Mouse (Mus musculus): ENCODE measurements at regions not wholly inside any gene's neighbourhood (a gene's known extent, or its start where the extent isn't known, plus 50 kb on each side); places are given as distances from the start of the nearest gene placed in this dataset.
"Not testable (repeated sequence)": the region's sequence is repeated elsewhere in the genome, so short reads cannot be mapped to it uniquely, and the experiment has no call there.

DNA sequence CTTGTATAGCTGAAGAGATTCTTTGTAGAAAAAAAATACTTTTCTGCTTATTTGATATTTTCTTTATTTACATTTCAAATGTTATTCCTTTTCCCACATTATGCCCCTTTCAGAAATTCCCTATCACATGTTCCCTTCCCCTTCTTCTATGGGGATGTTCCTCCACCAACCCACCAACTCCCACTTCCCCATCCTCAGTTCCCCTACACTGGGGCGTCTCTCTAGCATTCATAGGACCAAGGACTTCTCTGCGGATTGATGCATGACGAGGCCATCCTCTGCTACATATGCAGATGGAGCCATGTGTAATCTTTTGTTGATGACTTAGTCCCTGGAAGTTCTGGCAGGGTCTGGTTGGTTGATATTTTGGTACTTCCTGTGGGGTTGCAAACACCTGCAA lies 520.5 kb upstream of the Zfp386 start:
- no peak for DNase-seq (ENCODE audit: low read depth, low spot score)

DNA sequence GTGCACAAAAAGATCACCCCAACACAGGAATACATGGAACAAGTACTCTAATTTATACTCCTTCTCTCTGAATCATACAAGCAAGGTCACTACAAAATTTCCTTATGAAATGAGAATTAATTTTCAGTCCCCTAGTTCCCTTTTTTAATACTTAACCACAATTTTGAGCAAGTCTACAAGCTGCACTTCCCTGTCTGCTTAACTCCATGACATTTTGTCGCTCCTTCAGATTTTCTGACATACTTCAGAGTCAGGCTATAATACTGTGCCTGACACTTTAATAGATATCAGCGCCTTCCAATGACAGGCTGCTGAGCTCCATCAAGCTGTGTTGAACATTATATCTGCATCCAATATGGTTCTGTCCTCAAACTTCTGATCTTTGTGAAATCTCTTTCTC lies 505.0 kb upstream of the Zfp386 start:
- DNase-seq (ENCODE audit: low read depth, low spot score), result no peak

DNA sequence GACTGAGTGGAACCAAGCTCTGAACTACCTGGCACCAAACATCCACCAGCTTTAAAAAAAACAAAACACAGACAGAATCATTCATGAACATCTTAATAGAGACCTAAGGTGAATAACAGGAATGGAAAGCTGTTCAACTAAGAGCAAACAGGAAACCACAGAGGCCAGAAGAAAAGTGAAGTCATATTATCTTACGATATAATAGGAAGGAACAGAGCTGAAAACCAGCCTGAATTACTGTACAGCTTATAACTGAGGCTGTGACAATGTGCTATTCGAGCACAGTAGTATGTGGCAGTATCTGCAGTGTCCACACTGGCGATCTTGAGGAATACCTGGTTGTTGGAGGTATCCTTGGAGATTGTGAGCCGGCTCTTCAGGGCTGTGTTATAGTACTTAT lies 480.6 kb upstream of the Zfp386 start:
- DNase-seq (ENCODE audit: low read depth, low spot score), result not testable (repeated sequence)

DNA sequence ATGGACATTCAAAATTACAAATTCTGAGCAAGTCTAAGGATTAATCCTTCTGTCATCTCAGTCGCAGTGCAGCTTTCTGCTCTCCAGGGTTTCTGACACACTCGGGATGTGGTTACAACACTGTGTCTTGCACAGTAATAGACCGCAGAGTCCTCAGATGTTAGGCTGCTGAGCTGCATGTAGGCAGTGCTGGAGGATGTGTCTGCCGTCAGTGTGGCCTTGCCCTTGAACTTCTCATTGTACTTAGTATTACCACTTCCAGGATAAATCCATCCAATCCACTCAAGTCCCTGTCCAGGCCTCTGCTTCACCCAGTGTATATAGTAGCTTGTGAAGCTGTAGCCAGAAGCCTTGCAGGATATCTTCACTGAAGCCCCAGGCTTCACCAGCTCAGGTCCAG lies 454.5 kb upstream of the Zfp386 start:
- not testable (repeated sequence) for DNase-seq (ENCODE audit: low read depth, low spot score)

DNA sequence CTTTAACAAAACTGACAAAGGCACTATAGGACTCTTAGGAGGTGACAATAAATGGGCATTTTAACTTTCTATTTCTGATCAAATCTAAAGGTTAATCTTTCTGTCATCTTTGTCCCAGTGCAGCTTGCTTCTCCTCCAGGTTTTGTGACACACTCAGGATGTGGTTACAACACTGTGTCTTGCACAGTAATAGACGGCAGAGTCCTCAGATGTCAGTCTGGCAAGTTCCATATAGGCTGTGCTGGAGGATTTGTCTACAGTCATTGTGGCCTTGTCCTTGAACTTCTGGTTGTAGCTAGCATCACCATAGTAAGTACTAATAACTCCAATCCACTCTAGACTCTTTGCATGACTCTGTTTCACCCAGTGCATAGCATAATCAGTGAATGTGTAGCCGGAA lies 443.8 kb upstream of the Zfp386 start:
- no peak for DNase-seq (ENCODE audit: low read depth, low spot score)

DNA sequence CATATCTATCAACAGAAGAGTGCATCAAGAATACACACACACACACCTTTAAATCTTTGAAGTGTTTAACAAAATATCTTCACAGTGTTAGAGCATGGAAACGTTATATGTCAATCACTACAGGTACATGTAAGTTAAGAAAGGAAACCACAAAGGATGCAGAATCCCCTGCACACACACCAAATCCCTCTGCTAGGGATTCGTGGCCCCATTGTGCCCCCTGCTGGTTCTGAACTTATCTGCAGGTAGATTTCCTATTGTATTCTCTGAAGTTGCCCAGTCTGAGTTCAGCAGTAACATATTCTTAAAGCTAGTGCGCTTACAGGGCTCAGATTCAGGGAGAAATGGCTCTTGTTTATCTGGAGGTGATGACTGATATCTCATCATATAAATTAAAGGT lies 442.6 kb upstream of the Zfp386 start:
- no peak for DNase-seq (ENCODE audit: low read depth, low spot score)

DNA sequence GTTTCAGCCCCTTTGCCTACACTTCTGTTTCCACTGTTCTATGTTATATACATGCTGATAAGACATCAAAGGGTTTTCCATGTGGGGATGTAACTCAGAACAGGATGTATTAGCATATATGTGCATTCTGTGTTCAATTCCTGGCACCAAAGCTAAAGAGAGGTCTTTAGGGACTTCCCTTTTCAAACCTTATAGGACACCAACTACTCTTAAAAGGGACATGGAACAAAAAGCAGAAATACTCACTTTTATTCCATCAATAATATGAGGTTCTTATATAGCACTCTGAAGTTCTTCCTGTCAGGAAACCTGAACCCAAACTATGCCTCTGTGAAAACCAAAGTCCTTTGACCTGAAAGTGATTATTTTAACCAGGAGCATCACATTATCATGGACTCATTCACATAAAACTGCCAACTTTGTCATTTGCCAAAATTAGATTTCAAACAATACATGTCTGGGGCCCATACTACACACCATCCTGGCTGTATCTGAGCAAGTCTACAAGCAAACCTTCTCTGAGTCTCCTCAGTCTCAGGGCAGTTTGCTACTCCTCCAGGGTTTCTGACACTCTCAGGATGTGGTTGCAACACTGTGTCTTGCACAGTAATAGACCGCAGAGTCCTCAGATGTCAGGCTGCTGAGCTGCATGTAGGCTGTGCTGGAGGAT lies 424.8 kb upstream of the Zfp386 start:
- not testable (repeated sequence) for DNase-seq (ENCODE audit: low read depth, low spot score)

DNA sequence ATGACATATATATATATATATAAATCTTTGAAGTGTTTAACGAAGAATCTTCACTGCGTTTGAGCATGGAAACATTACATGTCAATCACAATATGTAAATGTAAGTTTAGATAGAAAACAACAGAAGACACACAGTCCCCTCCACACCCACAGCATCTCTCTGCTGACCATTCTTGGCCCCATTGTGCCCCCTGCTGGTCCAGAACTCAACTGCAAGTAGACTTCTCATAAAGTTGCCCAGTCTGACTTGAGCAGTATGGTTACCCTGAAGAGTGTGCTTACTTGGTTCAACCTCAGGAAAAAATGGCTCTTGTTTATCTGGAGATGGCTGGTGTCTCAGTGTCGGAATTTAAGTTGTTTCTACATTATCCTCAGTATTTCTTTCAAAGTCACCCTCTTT lies 423.3 kb upstream of the Zfp386 start:
- no peak for DNase-seq (ENCODE audit: low read depth, low spot score)

DNA sequence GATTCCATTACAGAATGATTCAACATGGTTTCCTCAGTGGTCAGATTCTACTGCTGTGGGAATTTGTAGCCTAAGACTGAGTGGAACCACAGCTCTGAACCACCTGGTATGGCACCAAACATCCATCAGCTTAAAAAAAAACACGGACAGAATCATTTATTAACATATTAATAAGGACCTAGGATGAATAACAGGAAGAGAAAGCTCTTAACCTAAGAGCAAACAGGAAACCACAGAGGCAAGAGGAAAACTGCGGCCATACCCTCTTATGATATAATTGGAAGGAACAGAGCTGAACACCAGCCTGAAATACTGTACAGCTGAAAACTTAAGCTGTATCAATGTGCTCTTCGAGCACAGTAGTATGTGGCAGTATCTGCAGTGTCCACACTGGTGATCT lies 399.9 kb upstream of the Zfp386 start:
- DNase-seq (ENCODE audit: low read depth, low spot score), result no peak

DNA sequence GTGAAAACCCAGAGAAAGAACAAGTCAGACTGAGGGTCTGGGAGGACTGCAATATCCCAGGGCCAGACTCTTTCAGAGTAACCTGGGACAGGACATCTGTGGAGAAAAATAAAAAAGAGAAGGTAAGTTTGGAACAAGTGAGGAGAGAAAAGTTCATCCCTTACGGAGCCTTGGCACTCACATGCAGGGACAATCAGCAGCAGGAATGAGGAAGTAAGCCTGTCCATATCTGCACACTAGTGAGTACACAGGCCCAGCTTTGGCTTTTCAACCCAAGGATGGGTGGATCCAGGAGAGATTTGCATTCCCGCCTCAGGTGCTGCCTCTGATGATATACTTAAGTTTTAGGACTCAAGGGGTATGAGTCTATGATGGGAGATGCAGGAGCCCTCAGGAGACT lies 399.4 kb upstream of the Zfp386 start:
- DNase-seq (ENCODE audit: low read depth, low spot score), result not testable (repeated sequence)

DNA sequence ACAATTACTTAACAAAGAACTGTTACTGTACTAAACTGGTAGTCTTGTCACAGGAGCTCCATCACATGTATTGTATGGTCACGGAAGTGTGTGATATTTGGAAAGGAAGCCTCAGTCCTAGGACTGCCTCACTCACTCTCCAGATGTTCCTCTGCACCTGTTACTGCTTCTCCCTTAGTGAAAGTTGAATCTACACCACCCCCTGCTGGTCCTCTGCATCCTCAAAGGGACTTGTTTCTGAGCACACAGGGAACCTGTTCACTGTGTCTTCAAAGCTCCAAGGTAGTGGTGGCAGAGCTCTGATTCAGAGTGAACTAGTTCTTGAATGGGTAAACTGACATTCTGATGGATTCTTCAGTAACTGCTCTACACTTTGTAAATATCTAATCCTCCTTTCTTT lies 391.7 kb upstream of the Zfp386 start:
- no peak for DNase-seq (ENCODE audit: low read depth, low spot score)

DNA sequence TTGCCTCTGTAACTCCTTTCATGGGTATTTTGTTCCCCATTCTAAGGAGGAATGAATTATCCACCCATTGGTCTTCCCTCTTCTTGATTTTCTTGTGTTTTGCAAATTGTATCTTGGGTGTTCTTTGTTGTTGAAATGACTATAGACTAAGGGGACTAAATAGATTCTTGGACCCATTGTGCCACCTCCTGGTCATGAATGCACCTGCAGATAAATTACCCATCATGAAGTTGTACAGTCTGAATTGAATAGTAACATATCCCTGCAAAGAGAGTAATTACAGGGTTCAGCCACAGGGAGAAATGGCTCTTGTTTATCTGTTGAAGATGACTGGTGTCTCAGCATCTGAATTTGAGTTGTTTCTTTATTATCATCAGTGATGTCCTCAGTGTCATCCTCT lies 383.4 kb upstream of the Zfp386 start:
- DNase-seq (ENCODE audit: low read depth, low spot score), result not testable (repeated sequence)

DNA sequence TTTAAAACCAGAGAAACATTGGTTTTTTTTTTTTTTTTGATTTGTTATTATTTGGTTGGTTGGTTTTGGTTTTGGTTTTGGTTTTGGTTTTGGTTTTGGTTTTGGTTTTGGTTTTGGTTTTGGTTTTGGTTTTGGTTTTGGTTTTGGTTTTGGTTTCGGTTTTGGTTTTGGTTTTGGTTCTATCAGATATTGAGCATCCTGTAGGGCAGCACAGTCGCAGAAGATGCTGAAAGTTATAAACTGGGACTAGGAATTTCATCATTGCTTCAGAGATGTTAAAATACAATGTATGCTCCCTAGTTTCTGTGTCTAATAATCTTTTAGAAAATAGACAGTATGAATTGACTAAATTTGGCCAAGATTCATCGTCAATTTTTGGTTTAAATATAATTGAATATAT lies 375.8 kb upstream of the Zfp386 start:
- not testable (repeated sequence) for DNase-seq (ENCODE audit: low read depth, low spot score)

DNA sequence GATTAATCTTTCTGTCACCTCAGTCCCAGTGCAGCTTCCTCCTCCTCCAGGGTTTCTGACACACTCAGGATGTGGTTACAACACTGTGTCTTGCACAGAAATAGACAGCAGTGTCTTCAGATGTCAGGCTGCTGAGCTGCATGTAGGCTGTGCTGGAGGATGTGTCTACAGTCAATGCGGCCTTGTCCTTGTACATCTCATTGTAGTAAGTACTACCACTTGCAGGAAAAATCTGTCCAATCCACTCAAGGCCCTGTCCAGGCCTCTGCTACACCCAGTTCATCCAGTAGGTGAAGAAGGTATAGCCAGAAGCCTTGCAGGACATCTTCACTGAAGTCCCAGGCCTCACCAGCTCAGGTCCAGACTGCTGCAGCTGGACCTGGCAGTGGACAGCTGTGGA lies 355.7 kb upstream of the Zfp386 start:
- DNase-seq (ENCODE audit: low read depth, low spot score), result no peak

DNA sequence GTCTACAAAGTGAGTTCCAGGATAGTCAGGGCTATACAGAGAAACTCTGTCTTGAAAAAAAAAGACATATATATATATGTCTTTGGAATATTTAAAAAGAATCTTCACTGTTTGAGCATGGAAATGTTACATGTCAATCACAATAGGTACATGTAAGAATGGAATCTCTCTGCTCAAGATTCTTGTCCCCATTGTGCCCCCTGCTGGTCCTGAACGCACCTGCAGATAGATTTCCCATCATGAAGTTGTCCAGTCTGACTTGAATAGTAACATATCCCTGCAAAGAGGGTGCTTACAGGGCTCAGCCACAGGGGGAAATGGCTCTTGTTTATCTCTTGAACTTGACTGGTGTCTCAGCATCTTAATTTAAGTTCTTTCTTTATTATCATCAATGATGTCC lies 337.7 kb upstream of the Zfp386 start:
- DNase-seq (ENCODE audit: low read depth, low spot score), result not testable (repeated sequence)

DNA sequence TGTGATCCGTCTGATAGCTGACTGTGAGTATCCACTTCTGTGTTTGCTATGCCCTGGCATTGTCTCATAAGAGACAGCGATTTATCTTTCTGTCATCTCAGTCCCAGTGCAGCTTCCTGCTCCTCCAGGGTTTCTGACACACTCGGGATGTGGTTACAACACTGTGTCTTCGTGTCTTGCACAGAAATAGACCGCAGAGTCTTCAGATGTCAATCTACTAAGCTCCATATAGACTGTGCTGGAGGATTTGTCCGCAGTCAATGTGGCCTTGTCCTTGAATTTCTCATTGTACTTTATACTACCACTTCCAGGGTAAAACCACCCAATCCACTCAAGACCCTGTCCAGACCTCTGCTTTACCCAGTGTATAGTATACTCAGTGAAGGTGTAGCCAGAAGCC lies 305.5 kb upstream of the Zfp386 start:
- not testable (repeated sequence) for DNase-seq (ENCODE audit: low read depth, low spot score)

DNA sequence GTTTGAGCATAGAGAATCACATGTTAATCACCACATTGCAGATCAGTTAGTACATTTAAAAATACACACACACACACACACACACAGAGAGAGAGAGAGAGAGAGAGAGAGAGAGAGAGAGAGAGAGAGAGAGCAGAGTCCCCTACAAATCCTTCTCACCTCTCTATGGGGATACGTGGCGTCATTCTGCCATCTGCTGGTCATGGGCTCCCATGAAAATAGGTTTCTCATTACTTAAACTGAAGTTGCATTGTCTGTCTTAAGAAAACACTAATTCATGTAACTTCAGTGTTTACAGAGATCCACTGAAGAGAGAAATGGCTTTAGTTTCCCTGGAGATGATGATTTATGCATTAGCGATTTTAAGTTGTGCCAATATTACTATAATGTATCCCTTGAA lies 297.9 kb upstream of the Zfp386 start:
- DNase-seq (ENCODE audit: low read depth, low spot score), result not testable (repeated sequence)

DNA sequence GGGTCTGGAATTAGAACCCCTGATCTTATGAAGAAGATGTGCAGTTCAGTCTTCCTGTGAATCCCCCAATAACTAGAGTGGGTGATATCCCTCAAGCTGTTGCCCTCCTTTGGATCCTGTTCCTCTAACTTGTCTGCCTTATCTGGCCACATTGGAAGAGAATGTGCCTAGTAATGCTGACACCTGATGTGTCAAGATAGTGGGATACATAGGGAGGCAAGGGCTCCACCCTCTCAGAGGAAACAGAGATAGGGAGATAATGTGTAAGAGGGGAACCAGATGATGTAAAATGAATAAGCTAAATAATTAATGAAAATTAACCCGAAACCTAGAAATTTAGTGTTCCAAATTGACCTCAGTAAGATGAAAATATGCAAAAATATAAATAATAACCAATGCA lies 294.4 kb upstream of the Zfp386 start:
- not testable (repeated sequence) for DNase-seq (ENCODE audit: low read depth, low spot score)

DNA sequence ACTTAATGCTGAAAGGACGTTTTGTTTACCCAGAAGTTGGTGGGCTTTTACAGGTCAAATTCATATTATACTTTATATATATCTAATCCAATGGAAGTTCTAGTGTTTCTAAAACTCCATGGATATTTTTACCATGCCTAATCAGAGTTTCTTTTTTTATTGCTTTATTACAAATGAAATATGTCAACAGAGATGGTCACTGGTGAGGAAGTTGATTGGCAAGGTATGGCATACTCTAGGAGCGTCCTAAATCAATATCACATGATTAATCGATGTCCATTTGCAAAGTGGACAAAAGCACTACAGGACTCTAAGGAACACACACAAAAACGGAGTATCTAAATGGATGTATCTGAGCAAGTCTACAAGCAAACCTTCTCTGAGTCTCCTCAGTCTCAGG lies 290.0 kb upstream of the Zfp386 start:
- not testable (repeated sequence) for DNase-seq (ENCODE audit: low read depth, low spot score)

DNA sequence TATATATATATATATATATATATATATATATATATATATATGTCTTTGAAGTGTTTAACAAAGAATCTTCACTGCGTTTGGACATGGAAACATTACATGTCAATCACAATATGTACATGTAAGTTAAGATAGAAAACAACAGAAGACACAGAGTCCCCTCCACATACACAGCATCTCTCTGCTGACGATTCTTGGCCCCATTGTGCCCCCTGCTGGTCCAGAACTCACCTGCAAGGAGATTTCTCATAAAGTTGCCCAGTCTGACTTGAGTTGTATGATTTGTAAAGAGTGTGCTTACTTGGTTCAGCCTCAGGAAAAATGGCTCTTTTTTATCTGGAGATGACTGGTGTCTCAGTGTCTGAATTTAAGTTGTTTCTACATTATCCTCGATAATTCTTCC lies 288.5 kb upstream of the Zfp386 start:
- not testable (repeated sequence) for DNase-seq (ENCODE audit: low read depth, low spot score)

DNA sequence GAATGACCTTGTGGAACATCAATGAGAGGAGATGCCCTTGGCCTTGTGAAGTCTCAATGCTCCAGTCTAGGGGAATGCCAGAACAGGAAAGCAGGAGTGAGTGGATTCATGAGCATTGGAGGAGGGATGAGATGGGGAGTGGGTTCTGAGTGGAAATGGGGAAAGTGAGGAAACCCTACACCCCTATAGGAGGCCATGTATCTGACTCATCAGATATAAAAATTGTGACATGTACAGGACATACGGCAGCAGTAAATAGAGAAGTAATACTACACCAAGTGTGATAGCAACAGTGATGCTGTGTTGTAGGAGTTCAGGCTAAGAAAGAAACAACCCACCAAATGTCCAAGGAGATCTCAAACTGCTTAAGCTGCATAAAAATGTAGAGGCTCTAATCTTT lies 285.8 kb upstream of the Zfp386 start:
- DNase-seq (ENCODE audit: low read depth, low spot score), result not testable (repeated sequence)

DNA sequence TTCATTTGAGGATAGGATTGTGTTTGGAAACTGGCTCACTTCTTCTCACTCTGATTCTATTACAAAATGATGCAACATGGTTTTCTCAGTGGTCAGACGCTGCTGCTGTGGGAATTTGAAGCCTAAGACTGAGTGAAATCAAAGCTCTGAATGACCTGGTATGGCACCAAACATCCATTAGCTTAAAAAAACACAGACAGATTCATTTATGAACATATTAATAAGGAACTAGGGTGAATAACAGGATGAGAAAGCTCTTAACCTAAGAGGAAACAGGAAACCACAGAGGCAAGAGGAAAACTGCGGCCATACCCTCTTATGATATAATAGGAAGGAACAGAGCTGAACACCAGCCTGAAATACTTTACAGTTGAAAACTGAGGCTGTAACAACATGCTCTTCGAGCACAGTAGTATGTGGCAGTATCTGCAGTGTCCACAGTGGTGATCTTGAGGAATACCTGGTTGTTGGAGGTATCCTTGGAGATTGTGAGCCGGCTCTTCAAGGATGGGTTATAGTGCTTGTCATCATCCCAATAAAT lies 282.5 kb upstream of the Zfp386 start:
- not testable (repeated sequence) for DNase-seq (ENCODE audit: low read depth, low spot score)

DNA sequence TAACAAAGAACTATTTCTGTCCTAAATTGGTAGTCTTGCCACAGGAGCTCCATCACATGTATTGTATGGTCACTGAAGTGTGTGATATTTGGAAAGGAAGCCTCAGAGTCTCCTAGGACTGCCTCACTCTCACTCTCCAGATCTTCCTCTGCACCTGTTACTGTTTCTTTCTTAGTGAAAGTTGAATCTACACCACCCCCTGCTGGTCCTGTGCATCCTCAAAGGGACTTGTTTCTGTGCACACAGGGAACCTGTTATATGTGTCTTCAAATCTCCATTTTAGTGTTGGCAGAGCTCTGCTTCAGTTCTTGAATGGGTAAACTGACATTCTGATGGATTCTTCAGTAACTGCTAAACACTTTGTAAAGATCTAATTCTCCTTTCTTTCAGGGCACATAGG lies 276.3 kb upstream of the Zfp386 start:
- not testable (repeated sequence) for DNase-seq (ENCODE audit: low read depth, low spot score)

DNA sequence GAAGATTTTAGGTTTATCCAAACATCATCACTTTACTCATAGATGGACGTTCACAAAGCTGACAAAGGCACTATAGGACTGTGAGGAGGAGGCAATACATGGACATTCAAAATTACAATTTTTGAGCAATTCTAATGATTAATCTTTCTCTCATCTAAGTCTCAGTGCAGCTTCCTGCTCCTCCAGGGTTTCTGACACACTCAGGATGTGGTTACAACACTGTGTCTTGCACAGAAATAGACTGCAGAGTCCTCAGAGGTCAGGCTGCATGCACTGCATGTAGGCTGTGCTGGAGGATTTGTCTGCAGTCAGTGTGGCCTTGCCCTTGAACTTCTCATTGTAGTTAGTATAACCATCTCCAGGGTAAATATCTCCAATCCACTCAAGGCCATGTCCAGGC lies 257.2 kb upstream of the Zfp386 start:
- DNase-seq (ENCODE audit: low read depth, low spot score), result not testable (repeated sequence)
